Mouse (Mus musculus) hindbrain, postnatal 0 days (tissue): ENCODE measurements at regions not wholly inside any gene's neighbourhood (a gene's known extent, or its start where the extent isn't known, plus 50 kb on each side); places are given as distances from the start of the nearest gene placed in this dataset.

ENCODE experiments used
- ATAC-seq: fragments of 200-750 bp; cut with Nextera tagmentation; 2 replicates; pipeline ENCODE4 v1.8.0; 2017; ENCODE audit warnings: mild to moderate bottlenecking, moderate TSS enrichment, moderate library complexity
- DNase-seq: peaks from one replicate; pipeline ENCODE4 v3.0.0-alpha.2; 2015; ENCODE audit warnings: low spot score
- H3K27ac ChIP-seq: fragments of 300-500 bp; sonication (generic); 2 replicates; pipeline ENCODE4 v1.5.1; 2014; ENCODE audit warnings: mild to moderate bottlenecking
- H3K27me3 ChIP-seq: fragments of 300-500 bp; sonication (generic); 2 replicates; pipeline ENCODE4 v1.6.1; 2014; ENCODE audit warnings: low read length, mixed read lengths; ENCODE audit not compliant: insufficient read depth
- H3K36me3 ChIP-seq: fragments of 300-500 bp; sonication (generic); 2 replicates; pipeline ENCODE4 v1.6.1; 2014; ENCODE audit warnings: low read length, mixed read lengths; ENCODE audit not compliant: insufficient read depth
- H3K4me1 ChIP-seq: fragments of 300-500 bp; sonication (generic); 2 replicates; pipeline ENCODE4 v1.6.1; 2014; ENCODE audit warnings: antibody characterized with exemption, low read length, mixed read lengths; ENCODE audit not compliant: insufficient read depth
- H3K4me2 ChIP-seq: fragments of 300-500 bp; sonication (generic); 2 replicates; pipeline ENCODE4 v1.6.1; 2014; ENCODE audit warnings: low read depth, mild to moderate bottlenecking, low read length, moderate library complexity, mixed read lengths
- H3K4me3 ChIP-seq: fragments of 300-500 bp; sonication (generic); 2 replicates; pipeline ENCODE4 v1.5.1; 2014; ENCODE audit warnings: low read length
- H3K9ac ChIP-seq: fragments of 300-500 bp; sonication (generic); replicated peaks from 2 replicates; pipeline ENCODE4 v1.6.1; 2014; ENCODE audit warnings: mild to moderate bottlenecking, low read length, moderate library complexity, mixed read lengths
- H3K9me3 ChIP-seq: fragments of 300-500 bp; sonication (generic); 2 replicates; pipeline ENCODE4 v1.6.1; 2016; ENCODE audit warnings: low read length, mixed read lengths
- CTCF ChIP-seq: IDR thresholded peaks from 2 replicates; pipeline ENCODE4 v1.5.1; 2016; ENCODE audit warnings: antibody characterized with exemption, control low read depth, low read depth
- WGBS: fragments of 180-500 bp; shearing (Covaris S2); extraction: QIAGEN DNeasy Blood & Tissue Kit; methylation state at CpG from one replicate; pipeline ENCODE4 v1.1.7; 2014; 5-methylcytosine and 5-hydroxymethylcytosine counted together

DNA sequence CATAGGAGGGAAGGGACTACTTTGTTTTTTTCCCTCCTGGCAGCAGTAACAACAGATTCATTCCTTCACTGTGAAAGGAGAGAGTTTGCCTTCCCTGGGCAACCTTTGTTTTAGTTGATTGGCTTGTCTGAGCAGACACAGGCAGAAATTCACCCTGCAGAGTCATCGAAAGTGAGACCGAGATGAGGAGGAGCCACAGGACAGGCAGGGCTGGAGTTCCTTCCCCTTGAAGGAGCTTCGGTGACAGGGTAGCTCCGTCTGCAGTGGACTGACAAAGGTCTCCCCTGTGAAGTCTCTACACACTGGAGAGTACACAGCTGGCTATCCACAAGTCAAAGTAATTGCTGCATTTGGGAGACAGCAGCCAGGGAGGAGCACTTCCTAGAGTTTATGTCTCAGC lies 261.9 kb upstream of the Arglu1 start:
- Histone ChIP-seq H3K4me3 (no peak overlapping the region), H3K4me1 (peaks cover 4% of the 10 kb centered on the region; the same call in 1 of the 2 replicates), H3K9ac (no peak overlapping the region), H3K36me3 (no peaks in the 10 kb centered on the region), H3K4me2 (no peak overlapping the region), H3K27me3 (no peaks in the 10 kb centered on the region), H3K9me3 (no peaks in the 10 kb centered on the region), H3K27ac (no peak overlapping the region)
- ATAC-seq, result no peak
- no peak for DNase-seq
- 14% methylated on average over 4 of the region's 4 CpGs for WGBS
- TF ChIP-seq CTCF, result no peak

DNA sequence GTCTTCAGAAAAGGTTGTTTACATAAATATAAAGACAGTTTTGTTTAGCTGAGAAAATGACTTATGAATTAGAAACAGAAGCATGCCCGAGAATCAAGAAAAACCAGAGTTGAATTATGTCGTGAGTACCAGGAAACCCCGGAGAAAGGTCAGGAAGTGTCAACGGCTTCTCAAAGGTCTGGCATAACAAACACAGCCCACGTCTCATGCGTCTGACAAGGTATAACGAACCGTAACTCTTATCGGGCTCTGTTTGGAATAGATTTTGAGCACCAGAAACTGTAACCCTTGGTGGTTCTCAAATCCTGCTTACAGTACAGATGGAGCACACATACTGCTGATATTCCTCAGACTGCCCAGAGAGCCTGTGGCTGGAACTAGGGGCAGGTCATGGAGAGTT lies 260.9 kb upstream of the Arglu1 start:
- Histone ChIP-seq H3K27ac (no peak overlapping the region), H3K9me3 (no peaks in the 10 kb centered on the region), H3K4me1 (peaks cover 4% of the 10 kb centered on the region; the same call in 1 of the 2 replicates), H3K4me2 (no peak overlapping the region), H3K9ac (no peak overlapping the region), H3K4me3 (no peak overlapping the region), H3K27me3 (no peaks in the 10 kb centered on the region), H3K36me3 (no peaks in the 10 kb centered on the region)
- WGBS, result 38% methylated on average over 9 of the region's 9 CpGs
- ATAC-seq (no peak), DNase-seq (no peak)
- TF ChIP-seq CTCF, result no peak

DNA sequence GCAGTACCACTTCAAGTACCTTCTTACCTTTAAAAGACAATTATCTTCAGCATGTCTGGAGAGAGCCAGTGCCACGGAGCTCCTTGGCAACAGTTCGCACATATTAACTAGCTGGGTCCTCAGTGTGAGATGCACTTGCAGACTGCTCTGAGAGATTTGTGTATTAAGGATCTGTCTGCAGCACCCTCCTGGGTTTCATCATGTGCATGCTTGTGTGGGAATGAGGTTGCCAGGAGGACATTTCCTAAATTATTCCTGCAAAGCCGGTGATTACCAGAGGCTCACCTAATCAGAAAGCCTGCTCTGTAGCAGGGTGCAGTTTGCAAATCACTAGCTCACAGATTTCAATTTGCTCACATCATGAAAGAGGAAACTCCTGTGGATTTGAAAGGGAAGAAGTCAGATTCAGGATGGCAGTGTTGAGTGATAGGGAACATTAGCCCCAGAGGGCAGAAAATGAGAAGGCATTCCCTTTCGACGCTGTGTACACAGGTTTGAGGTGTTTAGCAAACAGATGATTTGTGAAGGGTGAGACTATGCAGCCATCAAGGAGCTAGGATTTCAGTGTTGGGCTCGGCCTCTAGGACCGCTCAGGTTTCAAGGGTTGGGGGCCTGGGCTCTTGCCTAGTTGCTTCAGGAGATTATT lies 257.3 kb upstream of the Arglu1 start:
- H3K4me3 ChIP-seq, result no peak overlapping the region
- H3K36me3 ChIP-seq, result no peaks in the 10 kb centered on the region
- peaks cover 4% of the 10 kb centered on the region; the same call in 1 of the 2 replicates for H3K4me1 ChIP-seq
- no peak overlapping the region for H3K4me2 ChIP-seq
- 37% methylated on average over 7 of the region's 7 CpGs for WGBS
- ATAC-seq (peak; percentile 53), DNase-seq (peak; percentile 48)
- no peak for TF ChIP-seq CTCF
- no peaks in the 10 kb centered on the region for H3K27me3 ChIP-seq
- H3K9ac ChIP-seq, result no peak overlapping the region
- H3K27ac ChIP-seq, result no peak overlapping the region
- H3K9me3 ChIP-seq, result no peaks in the 10 kb centered on the region

DNA sequence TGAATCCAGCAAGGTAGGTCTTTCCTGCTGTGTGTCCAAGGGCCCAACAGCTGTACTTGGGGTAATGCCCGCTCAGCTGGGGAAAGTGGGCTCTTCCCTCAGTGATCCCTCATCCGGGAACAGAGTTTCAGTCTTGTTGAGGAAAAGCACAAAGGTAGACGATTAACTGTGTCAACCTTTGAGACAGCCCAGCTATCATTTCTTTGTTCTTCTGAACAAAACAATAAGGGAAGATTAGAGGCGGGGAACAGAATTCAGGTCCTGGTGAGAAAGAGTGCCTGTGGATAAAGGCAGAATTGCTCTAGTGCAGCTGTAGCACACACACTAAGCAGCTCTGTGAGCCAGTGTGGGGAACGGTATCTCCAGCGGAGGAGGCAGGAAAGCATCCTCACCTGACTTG lies 252.7 kb upstream of the Arglu1 start:
- no peak overlapping the region for H3K9ac ChIP-seq
- WGBS, result 48% methylated on average over 6 of the region's 6 CpGs
- H3K9me3 ChIP-seq, result no peaks in the 10 kb centered on the region
- no peaks in the 10 kb centered on the region for H3K36me3 ChIP-seq
- DNase-seq, result no peak
- TF ChIP-seq CTCF, result no peak
- no peak overlapping the region for H3K4me3 ChIP-seq
- H3K4me1 ChIP-seq, result no peaks in the 10 kb centered on the region
- no peak overlapping the region for H3K4me2 ChIP-seq
- H3K27ac ChIP-seq, result no peak overlapping the region
- no peaks in the 10 kb centered on the region for H3K27me3 ChIP-seq
- ATAC-seq, result no peak

DNA sequence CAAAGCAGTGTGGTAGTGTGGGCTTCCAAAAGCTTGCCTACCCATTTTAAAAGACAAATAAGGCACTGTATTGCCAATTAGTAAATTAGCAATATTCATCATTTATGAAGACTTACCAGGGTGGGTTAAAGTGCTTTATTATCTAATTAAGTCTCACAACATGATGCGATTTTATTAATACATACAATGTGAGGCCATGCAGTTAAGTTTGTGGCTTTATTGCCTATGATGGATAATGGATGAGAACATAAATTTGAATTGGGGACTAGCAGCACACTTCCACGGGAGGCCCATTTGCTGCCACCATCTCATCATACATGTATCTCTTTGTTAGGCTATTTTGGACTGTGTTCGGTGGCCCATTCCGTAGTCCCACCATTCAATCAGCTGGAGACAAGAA lies 250.6 kb upstream of the Arglu1 start:
- no peaks in the 10 kb centered on the region for H3K27me3 ChIP-seq
- ATAC-seq (no peak), DNase-seq (no peak)
- H3K27ac ChIP-seq, result no peak overlapping the region
- no peak overlapping the region for H3K4me2 ChIP-seq
- H3K9ac ChIP-seq, result no peak overlapping the region
- H3K4me1 ChIP-seq, result no peaks in the 10 kb centered on the region
- no peak for TF ChIP-seq CTCF
- no peak overlapping the region for H3K4me3 ChIP-seq
- no peaks in the 10 kb centered on the region for H3K36me3 ChIP-seq
- H3K9me3 ChIP-seq, result no peaks in the 10 kb centered on the region
- 72% methylated on average over 4 of the region's 4 CpGs for WGBS

DNA sequence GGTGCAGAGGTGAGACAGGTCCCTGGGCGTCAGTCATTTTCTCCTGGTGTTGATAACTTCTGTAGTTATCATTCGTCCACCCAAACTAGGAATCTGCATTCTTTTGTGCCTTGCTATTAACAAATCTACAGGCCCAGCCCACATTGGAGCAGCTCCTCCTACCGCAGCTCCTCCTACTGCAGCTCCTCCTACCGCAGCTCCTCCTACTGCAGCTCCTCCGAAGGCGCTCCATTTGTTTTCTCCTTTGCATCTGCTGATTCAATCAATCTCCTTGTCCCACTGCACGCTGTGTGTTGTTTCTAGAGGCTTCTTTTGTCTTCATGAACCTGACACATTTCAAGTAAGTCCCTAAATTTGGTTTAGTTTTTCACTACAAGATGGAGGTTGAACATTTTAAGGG lies 248.2 kb upstream of the Arglu1 start:
- H3K27me3 ChIP-seq, result no peaks in the 10 kb centered on the region
- no peak overlapping the region for H3K4me2 ChIP-seq
- no peak overlapping the region for H3K4me3 ChIP-seq
- WGBS, result 79% methylated on average over 7 of the region's 7 CpGs
- no peaks in the 10 kb centered on the region for H3K4me1 ChIP-seq
- H3K9ac ChIP-seq, result no peak overlapping the region
- H3K36me3 ChIP-seq, result no peaks in the 10 kb centered on the region
- no peaks in the 10 kb centered on the region for H3K9me3 ChIP-seq
- no peak for TF ChIP-seq CTCF
- ATAC-seq (no peak), DNase-seq (no peak)
- no peak overlapping the region for H3K27ac ChIP-seq

DNA sequence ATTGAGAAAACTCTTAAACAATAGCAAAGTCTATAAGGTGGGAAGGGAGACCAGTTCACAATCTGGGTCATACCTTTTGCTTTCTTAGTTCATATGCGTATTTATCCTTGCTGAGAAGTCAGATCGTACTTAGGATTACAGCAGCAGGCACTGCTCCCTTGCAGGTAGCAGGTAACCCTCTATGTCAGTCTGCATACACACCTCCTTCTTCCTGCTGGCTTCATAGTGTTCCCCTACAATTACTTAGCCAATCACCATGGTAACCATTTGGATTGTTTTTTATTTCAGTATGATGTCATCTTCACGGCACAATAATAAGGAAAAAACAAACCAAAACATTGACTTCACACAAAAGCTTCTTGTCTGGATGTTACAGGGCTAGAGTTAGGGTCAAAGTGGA lies 242.1 kb upstream of the Arglu1 start:
- Histone ChIP-seq H3K4me1 (no peaks in the 10 kb centered on the region), H3K9me3 (no peaks in the 10 kb centered on the region), H3K27ac (no peak overlapping the region), H3K27me3 (no peaks in the 10 kb centered on the region), H3K36me3 (no peaks in the 10 kb centered on the region), H3K9ac (no peak overlapping the region), H3K4me2 (no peak overlapping the region), H3K4me3 (no peak overlapping the region)
- ATAC-seq (no peak), DNase-seq (no peak)
- TF ChIP-seq CTCF, result no peak
- 66% methylated on average over 3 of the region's 3 CpGs for WGBS
